Mouse (Mus musculus): Measurements from ENCODE around the gene Zc3h7b.

DNA sequence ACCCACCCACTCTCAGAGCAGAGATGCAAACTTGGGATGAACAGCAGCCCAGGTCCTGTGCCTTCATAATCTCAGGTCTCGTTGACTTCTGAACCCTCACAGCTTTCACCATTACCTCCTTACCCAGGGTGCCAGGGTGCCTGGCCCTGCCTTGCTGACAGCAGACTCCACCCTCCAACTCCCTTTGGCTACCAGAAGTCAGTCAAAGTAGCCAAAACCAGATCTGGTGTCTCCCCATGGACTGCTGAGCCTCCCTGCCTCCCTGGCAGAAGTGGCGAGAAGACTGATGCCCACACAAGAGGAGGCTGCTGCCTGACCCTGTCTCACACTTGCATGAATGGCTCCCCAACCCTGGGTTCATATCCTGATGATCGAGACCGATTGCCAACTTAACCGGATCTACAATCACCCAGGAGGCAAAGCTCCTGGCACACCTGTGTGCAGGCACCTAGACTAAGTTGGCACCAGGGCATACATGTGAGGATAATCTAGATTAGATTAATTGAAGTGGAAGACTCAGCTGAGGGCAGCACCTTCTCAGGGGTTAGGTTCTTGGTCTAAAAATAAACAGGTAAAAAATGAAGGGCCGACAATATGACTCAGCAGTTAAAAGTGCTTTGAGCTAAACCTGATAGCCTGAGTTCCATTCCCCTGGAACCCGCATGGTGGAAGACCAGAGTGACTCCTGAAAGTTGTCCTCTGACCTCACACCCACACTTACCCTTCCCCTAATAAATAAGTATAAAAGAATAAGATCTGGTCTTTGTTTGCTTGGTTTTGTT lies 83.8 kb downstream of the Zc3h7b start:
- TF ChIP-seq CTCF (IDR thresholded peaks at IDR 0.05; ENCODE audit: extremely low read depth, insufficient read depth, insufficient read length, insufficient replicate concordance) (no peak), POLR2A (IDR thresholded peaks at IDR 0.05; ENCODE audit: low read depth, low read length) (no peak)

Measured in spleen, adult 2 months (tissue).